Mouse (Mus musculus) stomach, postnatal 0 days (tissue): Measurements from ENCODE around the gene Ak6.

Experiments
- CTCF ChIP-seq: IDR thresholded peaks from 2 replicates; pipeline ENCODE4 v1.5.1; 2016; ENCODE audit warnings: antibody characterized with exemption, low read depth, mild to moderate bottlenecking, moderate library complexity
- EP300 ChIP-seq: optimal IDR thresholded peaks from 2 replicates; pipeline ENCODE3; 2016; ENCODE audit warnings: antibody characterized with exemption

DNA sequence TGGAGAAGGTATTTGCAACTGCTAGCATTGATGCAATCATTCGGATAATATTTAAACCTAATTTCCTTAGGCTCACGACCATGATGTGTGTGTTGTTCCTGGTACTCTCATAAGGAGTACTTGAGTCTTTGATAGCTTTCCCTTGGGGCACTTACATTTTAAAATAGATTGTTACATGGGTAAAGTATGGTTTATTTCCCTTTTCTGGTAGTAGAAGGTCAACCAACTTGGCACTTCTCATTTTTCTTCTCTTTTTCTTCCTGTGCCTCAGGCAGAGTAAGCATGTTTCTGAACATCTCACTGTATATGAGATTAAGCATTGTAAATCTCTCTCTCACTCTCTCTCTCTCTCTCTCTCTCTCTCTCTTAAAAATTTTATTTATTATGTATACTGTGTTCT lies 32.1 kb downstream of the Ak6 start:
- TF ChIP-seq CTCF (no peak), EP300 (no peak)
